Mouse (Mus musculus): ENCODE results near the gene Zzz3. TPM values are rescaled to one million over a fixed set of nuclear protein-coding genes. Genes with fewer than 3 reads are reported as not detected.

The Zzz3 gene
- polyA plus RNA-seq (2012), result 19.2 and 19.3 TPM in 2 replicates

DNA sequence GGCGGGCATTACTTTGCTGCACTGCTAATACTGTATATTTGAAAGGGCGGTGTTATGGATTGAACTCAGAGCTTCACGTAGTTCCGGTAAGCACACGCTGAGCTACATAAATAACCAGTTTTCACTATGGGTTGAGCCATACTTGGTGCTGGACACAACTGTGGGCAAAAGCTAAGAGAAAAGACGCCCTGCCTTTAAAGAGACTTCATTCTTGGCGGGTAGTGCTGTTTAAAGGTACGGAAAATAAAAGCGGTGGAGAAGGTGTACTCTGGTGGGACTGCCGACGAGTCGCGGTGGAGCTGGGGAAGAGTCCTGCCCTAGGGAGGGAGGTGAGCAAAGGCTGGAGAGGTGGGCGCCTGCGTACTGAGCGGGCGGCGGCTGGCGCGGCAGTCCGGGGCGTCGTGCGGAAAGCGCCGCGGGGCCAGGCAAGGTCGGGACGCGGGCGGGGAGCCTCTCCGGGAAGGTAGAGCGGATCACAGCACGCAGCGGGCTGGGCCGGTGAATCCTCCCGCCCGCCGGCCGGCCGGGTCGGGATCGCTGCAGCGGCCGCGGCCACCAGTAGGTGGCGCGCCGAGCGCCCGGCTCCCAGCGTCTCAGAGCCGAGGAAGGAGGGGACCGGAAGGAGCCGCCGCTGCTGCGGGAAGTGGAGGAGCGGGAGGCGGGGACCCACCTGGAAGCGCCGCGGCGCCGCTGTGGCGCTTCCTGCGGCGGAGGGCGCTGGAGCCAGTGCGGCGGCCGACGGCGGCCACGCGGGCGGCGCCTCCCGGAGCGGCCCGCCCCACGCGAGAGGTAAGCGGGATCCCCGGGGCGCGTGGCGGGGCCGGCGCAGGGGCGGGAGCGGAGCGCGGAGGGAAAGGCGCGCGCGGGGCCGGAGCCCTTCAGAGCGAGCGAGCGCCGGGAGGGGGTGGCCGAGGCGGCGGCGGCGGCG lies at the start of gene Zzz3:
Zzz3 (plus strand) TSS at position 124 of the 928 bp plus-strand sequence.

DNA sequence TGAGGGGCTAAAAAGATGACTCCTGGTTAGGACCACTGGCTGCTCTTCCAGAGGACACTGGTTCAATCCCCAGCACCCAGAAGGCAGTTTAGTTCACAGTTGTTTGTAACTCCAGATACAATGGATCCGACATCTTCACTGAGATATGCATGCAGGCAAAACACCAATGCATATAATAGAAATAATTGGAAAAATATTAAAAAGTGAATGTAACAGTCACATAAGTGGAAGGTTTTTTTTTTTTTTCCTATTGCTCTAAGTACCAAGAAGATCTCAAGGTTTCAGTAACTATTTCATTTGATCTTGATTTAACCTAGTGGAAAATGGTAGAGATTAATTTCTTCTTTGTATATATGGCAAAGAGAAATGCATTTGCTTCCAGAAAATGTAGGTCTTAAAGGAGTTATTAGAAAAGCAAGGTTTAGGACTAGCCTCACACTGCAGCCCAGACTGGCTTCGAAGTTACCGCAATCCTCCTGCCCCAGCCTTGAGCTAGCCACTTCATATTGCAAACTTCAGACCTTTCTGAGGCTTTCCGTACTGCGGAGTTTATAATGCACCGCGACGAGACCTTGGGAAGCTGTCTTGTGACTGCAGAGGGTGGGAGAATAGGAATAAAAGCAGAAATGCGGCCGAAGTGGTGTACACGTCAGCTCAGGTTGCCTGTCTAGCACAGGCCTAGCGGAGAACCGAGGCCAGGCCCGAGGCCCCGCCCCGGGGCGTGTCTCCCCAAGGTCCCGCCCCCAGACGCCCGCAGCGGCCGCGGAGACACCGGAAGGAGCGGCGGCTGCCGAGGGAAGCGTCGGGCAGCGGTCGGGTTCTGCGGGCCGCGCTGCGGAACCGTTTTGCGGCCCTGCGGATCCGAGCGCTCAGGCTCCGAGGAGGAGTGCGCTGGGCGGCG lies 49.3 kb upstream of the Zzz3 start, which contains the start of gene Usp33:
Usp33 (plus strand) TSS at position 747 of the 901 bp plus-strand sequence.

Other genes starting within 250 kb of the Zzz3 start
- gene Gipc2, start 229.2 kb upstream of the Zzz3 start, polyA plus RNA-seq (2012), result not detected in 2 replicates
- 3.7 and 4.1 TPM in 2 replicates for gene Dnajb4, start 185.2 kb upstream of the Zzz3 start, polyA plus RNA-seq (2012)
- gene Fubp1, start 185.1 kb upstream of the Zzz3 start, polyA plus RNA-seq (2012), result 323 and 332 TPM in 2 replicates
- 0.06 and 0.08 TPM in 2 replicates for gene Nexn, start 129.1 kb upstream of the Zzz3 start, polyA plus RNA-seq (2012)
- gene Miga1, start 55.1 kb upstream of the Zzz3 start, polyA plus RNA-seq (2012), result 13.9 and 21.4 TPM in 2 replicates
- gene Usp33, start 49.0 kb upstream of the Zzz3 start, polyA plus RNA-seq (2012), result 20.5 and 21.3 TPM in 2 replicates